Mouse (Mus musculus): Measurements from ENCODE around the gene Farsa. TPM values are rescaled to one million over a fixed set of nuclear protein-coding genes. Genes with fewer than 3 reads are reported as not detected.
A peak's percentile ranks its signal among the peaks of the same experiment; 100 is the strongest.

Farsa gene
- polyA plus RNA-seq, 1 experiment from 2014 or later = 73.0 TPM

DNA sequence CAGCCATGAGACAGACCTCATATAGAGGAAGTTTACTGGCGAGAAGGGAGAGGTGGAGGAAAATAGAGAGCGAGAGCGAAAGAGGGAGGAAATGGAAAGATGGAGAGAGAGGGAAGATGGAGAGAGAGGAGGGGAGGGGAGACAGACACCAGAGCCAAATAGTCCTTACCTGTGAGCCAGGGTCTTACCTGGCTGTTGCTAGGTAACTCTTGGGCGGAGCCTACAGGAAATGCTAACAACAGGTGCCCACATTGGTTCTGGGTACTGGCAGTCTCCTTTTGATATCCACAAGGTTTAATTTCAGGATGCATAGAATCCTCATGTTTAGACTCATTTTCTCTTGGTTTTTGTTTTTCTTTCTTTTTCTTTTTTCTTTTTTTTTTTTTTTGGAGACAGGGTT is 16.2 kb downstream of the Farsa start:
- H3K9me3 ChIP-seq (replicated peaks; ENCODE audit: control insufficient read depth, low read length) = no peaks in the 10 kb centered on the region
- H3K36me3 ChIP-seq (replicated peaks; ENCODE audit: control insufficient read depth, insufficient read depth, low read depth, low read length) = peaks cover 8% of the 10 kb centered on the region
- ATAC-seq (replicated peaks; ENCODE audit: insufficient number of reproducible peaks, low FRiP score, low TSS enrichment, low read depth) (no peak), DNase-seq (ENCODE audit: low spot score) (no peak)
- WGBS = 61% methylated on average over 4 of the region's 4 CpGs
- H3K9ac ChIP-seq (replicated peaks; ENCODE audit: low read length) = no peak overlapping the region; the same call in 1 of the 2 replicates
- H3K4me3 ChIP-seq (ENCODE audit: low read depth, low read length) = peak overlapping the region; percentile 42
- H3K4me1 ChIP-seq (ENCODE audit: control insufficient read depth, insufficient read depth, low read length) = no peaks in the 10 kb centered on the region
- H3K4me2 ChIP-seq (ENCODE audit: low read depth, low read length) = peak overlapping the region; percentile 89
- H3K27ac ChIP-seq (replicated peaks; ENCODE audit: low read depth, low read length) = no peak overlapping the region
- H3K27me3 ChIP-seq (ENCODE audit: control insufficient read depth, insufficient read depth, low read length) = no peaks in the 10 kb centered on the region

DNA sequence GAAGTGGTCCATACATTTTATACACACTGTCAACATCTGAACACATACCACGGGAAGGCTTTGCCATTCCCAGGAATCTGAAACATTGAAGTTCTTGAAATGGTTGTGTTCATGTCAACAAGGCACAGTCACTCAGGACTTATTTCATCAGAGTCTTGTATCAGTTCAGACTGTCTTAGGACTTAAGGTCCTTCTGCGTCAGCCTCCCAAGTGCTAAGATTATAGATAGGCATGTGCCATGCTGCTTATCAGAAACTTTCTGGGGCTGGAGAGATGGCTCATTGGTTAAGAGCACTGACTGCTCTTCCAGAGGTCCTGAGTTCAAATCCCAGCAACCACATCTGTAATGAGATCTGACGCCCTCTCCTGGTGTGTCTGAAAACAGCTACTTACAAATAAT is 17.6 kb downstream of the Farsa start:
- H3K4me3 ChIP-seq (ENCODE audit: low read depth, low read length) = no peak overlapping the region
- no peaks in the 10 kb centered on the region for H3K27me3 ChIP-seq (ENCODE audit: control insufficient read depth, insufficient read depth, low read length)
- DNase-seq (ENCODE audit: low spot score) (no peak), ATAC-seq (replicated peaks; ENCODE audit: insufficient number of reproducible peaks, low FRiP score, low TSS enrichment, low read depth) (no peak)
- WGBS = 92% methylated on average over 3 of the region's 3 CpGs
- H3K9ac ChIP-seq (replicated peaks; ENCODE audit: low read length) = no peak overlapping the region
- no peak overlapping the region for H3K4me2 ChIP-seq (ENCODE audit: low read depth, low read length)
- no peak overlapping the region for H3K27ac ChIP-seq (replicated peaks; ENCODE audit: low read depth, low read length)
- H3K9me3 ChIP-seq (replicated peaks; ENCODE audit: control insufficient read depth, low read length) = no peaks in the 10 kb centered on the region
- no peaks in the 10 kb centered on the region for H3K4me1 ChIP-seq (ENCODE audit: control insufficient read depth, insufficient read depth, low read length)
- H3K36me3 ChIP-seq (replicated peaks; ENCODE audit: control insufficient read depth, insufficient read depth, low read depth, low read length) = no peaks in the 10 kb centered on the region

DNA sequence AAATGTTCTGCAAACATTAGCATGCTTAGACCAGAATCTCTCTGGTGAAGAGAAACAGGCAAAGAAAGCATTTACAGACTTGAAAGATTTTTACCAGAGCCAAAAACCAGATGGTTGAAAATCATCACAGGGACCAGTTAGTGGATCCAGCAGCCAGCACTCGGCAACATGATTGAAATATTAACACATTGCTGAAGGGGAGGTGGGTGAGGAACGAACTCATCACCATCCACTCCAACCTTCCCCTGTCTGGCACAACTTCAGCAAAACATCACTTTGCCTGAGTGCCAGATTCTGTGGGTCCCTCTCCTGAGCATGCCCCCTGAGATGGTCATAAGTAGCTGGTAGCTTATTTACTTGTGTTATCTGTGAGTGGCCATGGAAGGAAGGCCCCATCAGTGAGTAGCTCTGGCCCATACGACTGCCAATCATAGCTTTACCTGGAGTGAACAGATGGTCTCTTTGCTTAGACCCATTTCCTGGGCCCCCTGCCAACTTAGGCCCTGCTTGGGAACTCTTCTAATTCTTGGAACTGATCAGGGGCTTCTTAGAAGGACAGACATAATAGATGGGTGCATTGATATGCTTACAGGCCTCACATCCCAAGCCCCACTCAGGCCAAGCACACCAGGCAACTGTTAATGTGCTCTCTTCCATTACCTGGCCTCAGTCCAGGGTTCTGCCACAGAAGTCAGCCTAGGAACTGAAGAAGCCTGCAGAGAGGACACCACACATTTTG is 20.7 kb downstream of the Farsa start:
- no peak for ATAC-seq (replicated peaks; ENCODE audit: insufficient number of reproducible peaks, low FRiP score, low TSS enrichment, low read depth)
- 88% methylated on average over 3 of the region's 3 CpGs for WGBS
- Histone ChIP-seq H3K4me2 (ENCODE audit: low read depth, low read length) (no peak overlapping the region), H3K36me3 (replicated peaks; ENCODE audit: control insufficient read depth, insufficient read depth, low read depth, low read length) (no peaks in the 10 kb centered on the region), H3K27ac (replicated peaks; ENCODE audit: low read depth, low read length) (no peak overlapping the region), H3K27me3 (ENCODE audit: control insufficient read depth, insufficient read depth, low read length) (no peaks in the 10 kb centered on the region), H3K9ac (replicated peaks; ENCODE audit: low read length) (no peak overlapping the region), H3K9me3 (replicated peaks; ENCODE audit: control insufficient read depth, low read length) (no peaks in the 10 kb centered on the region), H3K4me3 (ENCODE audit: low read depth, low read length) (no peak overlapping the region), H3K4me1 (ENCODE audit: control insufficient read depth, insufficient read depth, low read length) (no peaks in the 10 kb centered on the region)
- DNase-seq (ENCODE audit: low spot score) = no peak

DNA sequence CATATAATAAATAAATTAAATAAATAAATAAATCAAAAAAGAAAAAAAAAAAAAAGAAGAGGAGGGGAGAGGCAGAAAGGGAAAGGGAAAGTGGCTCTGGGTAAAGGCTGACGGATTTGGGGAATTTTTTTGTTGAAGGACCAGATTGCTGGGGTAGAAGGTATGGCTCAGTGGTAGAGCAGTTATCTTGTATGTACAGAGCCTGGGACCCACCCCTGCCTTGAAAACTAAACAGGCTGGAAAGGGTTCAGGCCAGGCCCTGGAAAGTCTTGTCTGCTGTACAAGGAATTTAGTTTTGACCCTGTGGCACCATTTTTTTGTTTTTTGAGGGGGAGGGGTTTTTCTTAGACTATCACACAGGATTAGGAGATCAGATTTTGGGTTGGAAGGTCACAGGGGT is 22.1 kb downstream of the Farsa start:
- 79% methylated on average over 1 of the region's 1 CpGs for WGBS
- no peak overlapping the region for H3K4me2 ChIP-seq (ENCODE audit: low read depth, low read length)
- H3K9ac ChIP-seq (replicated peaks; ENCODE audit: low read length) = no peak overlapping the region
- no peaks in the 10 kb centered on the region for H3K27me3 ChIP-seq (ENCODE audit: control insufficient read depth, insufficient read depth, low read length)
- no peaks in the 10 kb centered on the region for H3K36me3 ChIP-seq (replicated peaks; ENCODE audit: control insufficient read depth, insufficient read depth, low read depth, low read length)
- ATAC-seq (replicated peaks; ENCODE audit: insufficient number of reproducible peaks, low FRiP score, low TSS enrichment, low read depth) (no peak), DNase-seq (ENCODE audit: low spot score) (no peak)
- no peak overlapping the region for H3K27ac ChIP-seq (replicated peaks; ENCODE audit: low read depth, low read length)
- H3K4me3 ChIP-seq (ENCODE audit: low read depth, low read length) = no peak overlapping the region
- H3K9me3 ChIP-seq (replicated peaks; ENCODE audit: control insufficient read depth, low read length) = no peaks in the 10 kb centered on the region
- no peaks in the 10 kb centered on the region for H3K4me1 ChIP-seq (ENCODE audit: control insufficient read depth, insufficient read depth, low read length)

DNA sequence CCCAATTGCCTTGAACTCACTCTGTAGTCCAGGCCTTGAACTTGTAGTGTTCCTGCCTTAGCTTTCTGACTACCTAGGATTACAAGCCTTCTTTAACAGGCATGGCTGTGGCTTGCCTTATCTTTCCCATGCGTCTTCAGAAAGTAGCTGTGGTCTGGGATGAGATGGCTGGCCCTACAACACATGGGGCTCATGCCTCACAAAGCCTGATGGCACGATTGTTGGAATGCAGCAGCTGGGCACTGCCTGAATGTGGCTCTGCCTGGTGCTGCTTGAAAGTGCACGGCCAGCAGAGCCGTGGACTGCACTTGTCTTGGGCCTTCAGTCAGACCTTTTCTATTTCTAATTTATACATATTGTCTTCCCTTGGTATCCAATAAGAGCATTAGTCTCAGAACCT is 27.9 kb downstream of the Farsa start:
- Histone ChIP-seq H3K9ac (replicated peaks; ENCODE audit: low read length) (no peak overlapping the region), H3K36me3 (replicated peaks; ENCODE audit: control insufficient read depth, insufficient read depth, low read depth, low read length) (no peaks in the 10 kb centered on the region; the same call in 1 of the 2 replicates), H3K4me3 (ENCODE audit: low read depth, low read length) (no peak overlapping the region), H3K4me1 (ENCODE audit: control insufficient read depth, insufficient read depth, low read length) (no peaks in the 10 kb centered on the region), H3K9me3 (replicated peaks; ENCODE audit: control insufficient read depth, low read length) (no peaks in the 10 kb centered on the region), H3K27me3 (ENCODE audit: control insufficient read depth, insufficient read depth, low read length) (no peaks in the 10 kb centered on the region), H3K4me2 (ENCODE audit: low read depth, low read length) (no peak overlapping the region), H3K27ac (replicated peaks; ENCODE audit: low read depth, low read length) (no peak overlapping the region)
- WGBS = 87% methylated on average over 4 of the region's 4 CpGs
- DNase-seq (ENCODE audit: low spot score) (no peak), ATAC-seq (replicated peaks; ENCODE audit: insufficient number of reproducible peaks, low FRiP score, low TSS enrichment, low read depth) (no peak)

DNA sequence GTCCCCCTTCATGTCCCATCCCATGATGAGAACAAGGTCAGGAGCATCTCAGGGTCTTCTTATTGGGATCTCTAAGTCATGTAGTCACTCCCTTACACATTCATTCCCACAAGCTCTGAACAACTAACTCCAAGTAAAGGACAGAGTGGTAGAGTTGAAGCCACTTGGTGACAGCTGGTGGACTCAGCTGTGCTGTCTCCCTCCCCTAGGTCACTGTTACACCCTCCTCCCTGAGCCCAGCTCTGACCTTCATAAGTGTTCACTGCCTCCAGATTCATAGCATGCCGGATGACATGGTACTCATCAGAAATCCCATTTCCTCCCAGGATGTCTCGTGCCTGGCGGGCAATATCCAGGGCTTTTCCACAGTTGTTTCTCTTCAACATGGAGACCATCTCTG is 31.5 kb downstream of the Farsa start:
- 96% methylated on average over 3 of the region's 3 CpGs for whole genome bisulfite sequencing
- H3K4me2 ChIP-seq (ENCODE audit: low read depth, low read length) = no peak overlapping the region
- no peak overlapping the region for H3K4me3 ChIP-seq (ENCODE audit: low read depth, low read length)
- H3K27me3 ChIP-seq (ENCODE audit: control insufficient read depth, insufficient read depth, low read length) = no peaks in the 10 kb centered on the region
- no peak for ATAC-seq (replicated peaks; ENCODE audit: insufficient number of reproducible peaks, low FRiP score, low TSS enrichment, low read depth)
- H3K27ac ChIP-seq (replicated peaks; ENCODE audit: low read depth, low read length) = no peak overlapping the region
- no peaks in the 10 kb centered on the region for H3K4me1 ChIP-seq (ENCODE audit: control insufficient read depth, insufficient read depth, low read length)
- no peak for DNase-seq (ENCODE audit: low spot score)
- H3K36me3 ChIP-seq (replicated peaks; ENCODE audit: control insufficient read depth, insufficient read depth, low read depth, low read length) = no peaks in the 10 kb centered on the region; the same call in 1 of the 2 replicates
- no peaks in the 10 kb centered on the region for H3K9me3 ChIP-seq (replicated peaks; ENCODE audit: control insufficient read depth, low read length)
- no peak overlapping the region for H3K9ac ChIP-seq (replicated peaks; ENCODE audit: low read length)

DNA sequence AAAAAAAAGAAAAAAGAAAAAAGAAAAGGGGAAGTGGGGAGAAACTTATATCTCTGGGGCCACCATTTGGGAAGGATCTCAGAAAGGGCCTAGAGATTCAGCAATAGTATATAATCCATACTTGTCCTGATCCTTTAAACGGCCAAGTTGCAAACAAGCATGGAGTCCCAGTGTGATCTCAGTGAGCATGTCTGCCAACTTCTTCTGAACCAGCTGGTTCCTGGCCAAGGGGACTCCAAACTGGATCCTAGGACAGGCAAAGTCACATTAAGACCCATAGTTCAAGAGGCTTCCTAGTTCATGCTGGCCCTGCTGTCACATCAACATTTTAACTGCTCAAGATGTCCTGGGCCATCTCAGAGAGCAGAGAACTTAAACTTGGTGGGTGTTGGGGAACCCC is 32.4 kb downstream of the Farsa start:
- ATAC-seq (replicated peaks; ENCODE audit: insufficient number of reproducible peaks, low FRiP score, low TSS enrichment, low read depth) (no peak), DNase-seq (ENCODE audit: low spot score) (no peak)
- Histone ChIP-seq H3K27me3 (ENCODE audit: control insufficient read depth, insufficient read depth, low read length) (no peaks in the 10 kb centered on the region), H3K4me3 (ENCODE audit: low read depth, low read length) (no peak overlapping the region), H3K4me2 (ENCODE audit: low read depth, low read length) (no peak overlapping the region), H3K36me3 (replicated peaks; ENCODE audit: control insufficient read depth, insufficient read depth, low read depth, low read length) (no peaks in the 10 kb centered on the region; the same call in 1 of the 2 replicates), H3K27ac (replicated peaks; ENCODE audit: low read depth, low read length) (no peak overlapping the region), H3K4me1 (ENCODE audit: control insufficient read depth, insufficient read depth, low read length) (no peaks in the 10 kb centered on the region), H3K9ac (replicated peaks; ENCODE audit: low read length) (no peak overlapping the region), H3K9me3 (replicated peaks; ENCODE audit: control insufficient read depth, low read length) (no peaks in the 10 kb centered on the region)
- 96% methylated on average over 1 of the region's 1 CpGs for WGBS

DNA sequence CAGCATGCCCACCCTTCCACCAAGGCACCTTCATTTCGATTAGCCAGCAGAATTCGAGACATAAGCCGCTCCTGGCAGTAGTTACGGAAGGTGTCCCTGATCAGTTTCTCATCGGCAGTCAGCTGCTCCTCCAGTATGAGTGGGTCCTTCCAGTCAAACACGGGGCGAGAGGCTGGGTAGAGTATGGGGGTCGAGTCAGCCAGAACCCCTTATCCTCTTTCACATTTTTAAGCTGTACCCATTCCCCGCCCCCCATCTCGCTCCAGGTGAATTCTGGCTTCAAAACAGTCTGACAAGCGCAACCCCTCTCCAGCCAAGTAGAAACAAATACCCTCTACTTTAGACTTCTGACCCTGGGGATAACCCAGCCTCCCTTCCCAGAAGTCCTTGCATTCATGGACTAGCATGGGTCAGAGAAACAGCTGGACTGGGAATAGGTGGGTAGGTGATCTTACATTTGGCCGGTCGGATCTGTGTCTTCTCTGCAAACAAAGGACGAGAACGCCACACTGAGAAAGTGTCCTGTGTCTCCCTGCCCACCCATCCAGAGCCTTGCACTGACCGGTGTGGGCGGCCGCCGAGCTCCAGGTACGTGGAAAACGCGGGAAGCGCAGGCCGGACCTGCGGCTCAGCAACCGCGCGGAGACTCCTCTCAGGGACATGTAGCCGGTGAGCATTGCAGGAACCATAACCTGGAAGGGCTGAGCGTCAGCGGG is 36.4 kb downstream of the Farsa start:
- no peaks in the 10 kb centered on the region for H3K9me3 ChIP-seq (replicated peaks; ENCODE audit: control insufficient read depth, low read length)
- H3K27me3 ChIP-seq (ENCODE audit: control insufficient read depth, insufficient read depth, low read length) = no peaks in the 10 kb centered on the region
- H3K4me1 ChIP-seq (ENCODE audit: control insufficient read depth, insufficient read depth, low read length) = no peaks in the 10 kb centered on the region
- peak overlapping the region; percentile 72 for H3K9ac ChIP-seq (replicated peaks; ENCODE audit: low read length)
- H3K4me2 ChIP-seq (ENCODE audit: low read depth, low read length) = peak overlapping the region; percentile 75
- no peak overlapping the region; the same call in 1 of the 2 replicates for H3K27ac ChIP-seq (replicated peaks; ENCODE audit: low read depth, low read length)
- DNase-seq (ENCODE audit: low spot score) (no peak), ATAC-seq (replicated peaks; ENCODE audit: insufficient number of reproducible peaks, low FRiP score, low TSS enrichment, low read depth) (peak; percentile 52)
- WGBS = 11% methylated on average over 31 of the region's 31 CpGs
- H3K4me3 ChIP-seq (ENCODE audit: low read depth, low read length) = peak overlapping the region; percentile 69
- H3K36me3 ChIP-seq (replicated peaks; ENCODE audit: control insufficient read depth, insufficient read depth, low read depth, low read length) = no peaks in the 10 kb centered on the region; the same call in 1 of the 2 replicates
